Mouse (Mus musculus): ENCODE data around the gene Sstr5. TPM values are rescaled to one million over a fixed set of nuclear protein-coding genes. Genes with fewer than 3 reads are reported as not detected.

The Sstr5 gene
- polyA plus RNA-seq (2014; fragmentation: Nextera tagmentation; extraction: Ambion mirVana), result 0.84 and 1.0 TPM in 2 replicates

DNA sequence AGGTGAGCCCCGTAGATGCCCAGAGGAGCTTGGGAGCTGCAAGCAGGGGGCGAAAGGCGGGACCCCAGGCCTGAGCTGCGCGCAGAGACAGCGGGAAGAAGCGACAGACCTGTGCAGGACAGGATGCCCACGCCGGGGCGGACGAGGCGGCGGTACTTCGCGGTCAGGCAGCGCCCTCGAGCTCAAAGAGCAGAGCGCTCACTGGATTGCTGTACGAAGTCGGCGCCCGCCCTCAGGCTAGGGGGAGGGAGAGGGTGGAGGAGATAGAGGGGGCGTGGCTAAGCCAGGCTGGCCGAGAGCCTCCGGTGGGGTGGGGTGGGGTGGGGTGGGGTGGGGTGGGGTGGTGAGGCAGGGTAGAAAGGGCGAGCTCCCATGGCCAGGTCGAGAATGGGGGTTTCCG is at the start of gene Sstr5:
TSS of gene Sstr5 (minus strand) at position 276 of the 400 bp plus-strand sequence.
- no peak within 1 kb of the TSS for H3K27ac ChIP-seq (ENCODE audit: low read depth, low read length)
- under 1% methylated on average over 20 of the region's 28 CpGs for WGBS (ENCODE audit: insufficient replicate concordance)
- H3K4me2 ChIP-seq, result peak within 1 kb of the TSS; percentile 52
- peaks cover 3% of the 10 kb centered on the region for H3K4me1 ChIP-seq (ENCODE audit: control insufficient read depth, insufficient read depth, low read length)
- H3K36me3 ChIP-seq (ENCODE audit: control insufficient read depth, insufficient read depth, low read length), result no peaks in the 10 kb centered on the region
- peaks cover 33% of the 10 kb centered on the region for H3K27me3 ChIP-seq (ENCODE audit: control insufficient read depth, insufficient read depth, low read length)
- H3K9ac ChIP-seq (ENCODE audit: low read depth, low read length), result peak within 1 kb of the TSS; percentile 6; the same call in 1 of the 2 replicates
- peak within 1 kb of the TSS; percentile 15 for H3K4me3 ChIP-seq (ENCODE audit: low read depth, low read length)
- H3K9me3 ChIP-seq (replicated peaks; ENCODE audit: control insufficient read depth, low read length), result no peaks in the 10 kb centered on the region
- ATAC-seq (replicated peaks; ENCODE audit: insufficient number of reproducible peaks, low FRiP score, low TSS enrichment), result no peak

DNA sequence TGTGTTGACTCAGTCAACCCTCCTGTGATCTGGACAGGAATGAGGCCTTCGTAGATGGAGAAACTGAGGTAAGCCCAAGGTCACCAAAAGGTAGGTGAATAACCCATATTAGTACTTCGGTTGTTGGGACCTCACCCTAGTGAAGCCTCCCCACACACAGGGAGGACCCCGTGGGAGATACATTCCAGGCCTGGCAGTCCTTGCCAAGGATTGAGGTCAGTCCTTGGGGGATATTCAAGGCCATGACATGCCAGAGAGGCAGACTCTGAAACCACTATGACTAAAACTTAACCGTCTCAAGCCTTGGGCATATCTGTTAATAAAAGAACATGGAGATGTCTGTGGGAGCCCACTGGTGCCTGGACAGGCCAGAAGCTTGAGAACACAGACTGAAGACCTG is 44.7 kb upstream of the Sstr5 start:
- WGBS (ENCODE audit: insufficient replicate concordance), result 82% methylated on average over 4 of the region's 4 CpGs
- H3K9ac ChIP-seq (ENCODE audit: low read depth, low read length), result no peak overlapping the region
- no peak for ATAC-seq (replicated peaks; ENCODE audit: insufficient number of reproducible peaks, low FRiP score, low TSS enrichment)
- no peak overlapping the region for H3K4me3 ChIP-seq (ENCODE audit: low read depth, low read length)
- H3K4me1 ChIP-seq (ENCODE audit: control insufficient read depth, insufficient read depth, low read length), result peaks cover 14% of the 10 kb centered on the region
- H3K27me3 ChIP-seq (ENCODE audit: control insufficient read depth, insufficient read depth, low read length), result no peaks in the 10 kb centered on the region
- no peaks in the 10 kb centered on the region for H3K9me3 ChIP-seq (replicated peaks; ENCODE audit: control insufficient read depth, low read length)
- H3K4me2 ChIP-seq, result no peak overlapping the region
- H3K36me3 ChIP-seq (ENCODE audit: control insufficient read depth, insufficient read depth, low read length), result no peaks in the 10 kb centered on the region
- no peak overlapping the region for H3K27ac ChIP-seq (ENCODE audit: low read depth, low read length)

DNA sequence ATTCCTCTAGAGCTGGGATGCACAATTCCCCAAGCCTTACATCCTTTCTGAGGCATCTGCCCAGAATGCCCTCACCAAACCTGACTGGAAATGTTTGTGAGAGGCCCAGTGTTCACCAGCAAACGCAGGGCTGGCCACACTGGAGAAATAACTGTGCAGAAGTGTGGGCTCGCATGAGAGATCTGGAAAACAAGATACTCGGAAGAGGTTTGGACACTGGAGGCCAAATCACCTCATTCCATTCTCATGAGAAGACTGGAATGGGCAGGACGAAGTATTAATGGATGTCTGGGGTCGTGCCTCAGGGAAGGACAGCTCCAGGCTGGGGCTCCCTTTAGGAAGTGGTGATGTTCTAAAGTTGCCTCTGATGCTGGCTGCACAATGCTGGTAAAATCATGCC is 43.6 kb upstream of the Sstr5 start:
- no peak overlapping the region for H3K4me2 ChIP-seq
- no peak overlapping the region for H3K27ac ChIP-seq (ENCODE audit: low read depth, low read length)
- 67% methylated on average over 5 of the region's 5 CpGs for WGBS (ENCODE audit: insufficient replicate concordance)
- H3K9ac ChIP-seq (ENCODE audit: low read depth, low read length), result no peak overlapping the region
- no peaks in the 10 kb centered on the region for H3K27me3 ChIP-seq (ENCODE audit: control insufficient read depth, insufficient read depth, low read length)
- no peaks in the 10 kb centered on the region for H3K9me3 ChIP-seq (replicated peaks; ENCODE audit: control insufficient read depth, low read length)
- no peak overlapping the region for H3K4me3 ChIP-seq (ENCODE audit: low read depth, low read length)
- ATAC-seq (replicated peaks; ENCODE audit: insufficient number of reproducible peaks, low FRiP score, low TSS enrichment), result no peak
- no peaks in the 10 kb centered on the region for H3K36me3 ChIP-seq (ENCODE audit: control insufficient read depth, insufficient read depth, low read length)
- peaks cover 14% of the 10 kb centered on the region for H3K4me1 ChIP-seq (ENCODE audit: control insufficient read depth, insufficient read depth, low read length)

DNA sequence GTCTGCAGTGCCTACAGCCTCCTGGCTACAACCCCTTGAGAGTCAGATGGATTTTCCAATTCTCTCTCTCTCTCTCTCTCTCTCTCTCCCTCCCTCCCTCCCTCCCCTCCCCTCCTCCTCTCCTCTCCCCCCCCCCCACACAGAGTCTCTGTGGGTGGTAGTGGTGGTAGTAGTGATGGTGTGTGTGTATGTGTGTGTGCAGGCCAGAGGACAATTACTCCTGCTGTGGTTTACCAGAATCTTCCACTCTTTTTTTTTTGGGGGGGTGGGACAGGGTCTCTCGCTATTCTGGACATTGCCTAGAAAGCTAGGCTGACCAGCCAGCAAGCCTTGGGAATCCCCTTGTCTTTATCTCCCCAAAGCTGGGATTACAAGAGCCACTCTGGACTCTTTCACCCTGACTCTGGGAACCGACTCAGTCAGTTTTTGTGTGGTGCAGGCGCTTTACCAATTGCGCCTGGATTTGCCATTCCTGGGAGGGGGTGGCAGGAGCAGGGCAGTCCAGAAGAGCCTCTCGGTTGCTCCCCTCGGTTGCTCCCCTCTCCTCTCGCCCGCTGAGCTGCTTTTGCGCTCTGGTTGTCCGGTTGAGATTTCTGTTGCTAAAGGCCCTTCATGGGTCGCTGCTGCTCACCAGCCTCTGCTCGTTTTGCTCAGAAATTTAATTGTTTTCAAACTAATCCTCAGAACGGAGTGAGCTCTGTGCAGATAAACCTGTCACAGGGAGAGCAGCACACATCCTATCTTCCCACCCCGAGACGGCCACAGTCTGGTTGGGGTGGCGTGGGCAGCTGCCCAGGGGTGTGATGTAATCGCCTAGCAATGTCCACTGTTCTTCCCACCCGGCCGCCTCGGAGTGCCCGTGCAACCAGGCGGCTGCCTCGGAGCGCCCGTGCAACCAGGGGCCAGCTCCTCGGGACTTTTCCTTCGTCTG is 42.1 kb upstream of the Sstr5 start:
- H3K4me2 ChIP-seq, result peak overlapping the region; percentile 54
- H3K27me3 ChIP-seq (ENCODE audit: control insufficient read depth, insufficient read depth, low read length), result no peaks in the 10 kb centered on the region
- 27% methylated on average over 27 of the region's 27 CpGs for WGBS (ENCODE audit: insufficient replicate concordance)
- H3K4me1 ChIP-seq (ENCODE audit: control insufficient read depth, insufficient read depth, low read length), result peaks cover 14% of the 10 kb centered on the region
- H3K9me3 ChIP-seq (replicated peaks; ENCODE audit: control insufficient read depth, low read length), result no peaks in the 10 kb centered on the region
- ATAC-seq (replicated peaks; ENCODE audit: insufficient number of reproducible peaks, low FRiP score, low TSS enrichment), result peak; percentile 68; the same call in 1 of the 2 replicates
- peak overlapping the region; percentile 52 for H3K9ac ChIP-seq (ENCODE audit: low read depth, low read length)
- H3K4me3 ChIP-seq (ENCODE audit: low read depth, low read length), result peak overlapping the region; percentile 8; the same call in 1 of the 2 replicates
- H3K27ac ChIP-seq (ENCODE audit: low read depth, low read length), result peak overlapping the region; percentile 73
- no peaks in the 10 kb centered on the region for H3K36me3 ChIP-seq (ENCODE audit: control insufficient read depth, insufficient read depth, low read length)

DNA sequence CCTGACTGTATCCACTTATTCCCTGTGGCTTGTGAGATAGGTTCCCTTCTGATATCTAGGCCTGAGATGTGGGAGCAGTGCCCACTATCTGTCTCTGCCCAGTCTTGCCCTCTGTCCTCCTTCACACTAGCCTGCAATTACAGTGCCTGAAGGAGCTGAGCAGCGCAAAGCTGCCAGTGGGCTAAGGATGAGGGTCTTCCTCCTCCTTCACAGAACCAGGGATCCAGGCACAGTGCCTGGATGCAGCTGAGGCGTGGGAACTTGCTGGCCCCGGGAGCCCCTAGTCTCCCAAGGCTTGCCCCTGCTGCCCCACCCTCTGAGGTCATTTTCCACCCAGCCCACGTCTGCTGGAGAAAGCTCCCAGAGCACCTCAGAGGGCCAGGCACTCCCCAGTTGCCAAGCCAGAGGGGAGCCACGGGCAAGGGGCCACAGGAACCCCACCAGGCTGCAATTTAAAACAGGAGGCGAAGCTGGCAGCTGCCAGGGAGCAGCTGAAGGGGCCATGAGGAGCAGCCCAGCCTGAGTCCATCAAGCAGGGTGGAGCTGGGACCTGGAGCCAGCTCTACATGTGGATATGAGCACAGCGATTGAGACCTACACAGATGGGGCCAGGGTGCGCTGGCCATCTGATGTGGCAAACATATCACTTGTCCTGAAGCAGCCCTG is 33.4 kb upstream of the Sstr5 start:
- no peak overlapping the region for H3K4me3 ChIP-seq (ENCODE audit: low read depth, low read length)
- no peak for ATAC-seq (replicated peaks; ENCODE audit: insufficient number of reproducible peaks, low FRiP score, low TSS enrichment)
- H3K9ac ChIP-seq (ENCODE audit: low read depth, low read length), result no peak overlapping the region
- no peak overlapping the region for H3K27ac ChIP-seq (ENCODE audit: low read depth, low read length)
- H3K4me2 ChIP-seq, result no peak overlapping the region
- 63% methylated on average over 8 of the region's 8 CpGs for WGBS (ENCODE audit: insufficient replicate concordance)
- no peaks in the 10 kb centered on the region for H3K4me1 ChIP-seq (ENCODE audit: control insufficient read depth, insufficient read depth, low read length)
- no peaks in the 10 kb centered on the region for H3K36me3 ChIP-seq (ENCODE audit: control insufficient read depth, insufficient read depth, low read length)
- no peaks in the 10 kb centered on the region for H3K9me3 ChIP-seq (replicated peaks; ENCODE audit: control insufficient read depth, low read length)
- H3K27me3 ChIP-seq (ENCODE audit: control insufficient read depth, insufficient read depth, low read length), result no peaks in the 10 kb centered on the region; the same call in 1 of the 2 replicates

DNA sequence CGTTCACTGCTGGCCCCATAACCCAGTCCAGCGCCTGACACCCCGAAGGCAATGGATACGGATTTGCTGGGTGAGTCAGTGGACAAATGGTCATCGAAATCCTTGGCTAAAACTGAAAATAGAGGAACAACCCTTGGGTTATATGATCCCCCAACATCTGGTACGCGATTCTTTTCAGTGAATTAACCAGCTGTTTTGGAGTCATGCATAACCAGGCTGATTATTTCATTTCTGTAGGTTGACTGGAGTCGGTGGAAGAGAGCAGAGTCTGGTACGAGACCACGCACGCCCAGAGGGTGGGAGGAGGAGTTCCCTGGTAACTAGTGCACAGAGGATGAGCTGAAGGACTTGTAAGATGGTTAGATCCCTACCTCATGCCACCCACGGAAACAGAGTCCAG is 25.0 kb upstream of the Sstr5 start:
- Histone ChIP-seq H3K36me3 (ENCODE audit: control insufficient read depth, insufficient read depth, low read length) (no peaks in the 10 kb centered on the region), H3K4me3 (ENCODE audit: low read depth, low read length) (no peak overlapping the region), H3K27me3 (ENCODE audit: control insufficient read depth, insufficient read depth, low read length) (peaks cover 6% of the 10 kb centered on the region; the same call in 1 of the 2 replicates), H3K9me3 (replicated peaks; ENCODE audit: control insufficient read depth, low read length) (no peaks in the 10 kb centered on the region), H3K27ac (ENCODE audit: low read depth, low read length) (no peak overlapping the region), H3K9ac (ENCODE audit: low read depth, low read length) (no peak overlapping the region), H3K4me1 (ENCODE audit: control insufficient read depth, insufficient read depth, low read length) (peaks cover 7% of the 10 kb centered on the region; the same call in 1 of the 2 replicates), H3K4me2 (no peak overlapping the region)
- no peak for ATAC-seq (replicated peaks; ENCODE audit: insufficient number of reproducible peaks, low FRiP score, low TSS enrichment)
- WGBS (ENCODE audit: insufficient replicate concordance), result 82% methylated on average over 12 of the region's 12 CpGs

DNA sequence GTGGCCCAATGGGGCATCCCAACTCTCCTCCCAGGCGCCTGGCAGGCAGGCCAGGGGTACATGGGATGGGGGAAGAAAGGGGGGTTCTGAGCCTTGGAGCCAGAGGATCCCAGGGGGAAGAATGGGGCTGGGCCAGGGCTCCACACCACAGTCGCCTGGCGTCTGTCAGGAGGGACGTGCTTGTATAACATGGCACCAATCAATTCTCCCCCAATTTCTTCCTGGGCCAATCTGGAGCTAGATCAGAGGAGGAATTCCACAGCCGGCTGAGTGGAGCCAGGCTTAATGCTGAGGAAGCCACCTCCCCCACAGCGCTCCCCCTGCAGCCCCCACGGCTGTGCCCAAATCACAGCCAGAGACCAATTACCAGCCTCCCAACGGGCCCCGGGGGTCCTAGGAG is 23.4 kb upstream of the Sstr5 start:
- Histone ChIP-seq H3K36me3 (ENCODE audit: control insufficient read depth, insufficient read depth, low read length) (no peaks in the 10 kb centered on the region), H3K4me1 (ENCODE audit: control insufficient read depth, insufficient read depth, low read length) (peaks cover 17% of the 10 kb centered on the region), H3K4me3 (ENCODE audit: low read depth, low read length) (no peak overlapping the region), H3K9ac (ENCODE audit: low read depth, low read length) (no peak overlapping the region), H3K27ac (ENCODE audit: low read depth, low read length) (no peak overlapping the region), H3K27me3 (ENCODE audit: control insufficient read depth, insufficient read depth, low read length) (peaks cover 6% of the 10 kb centered on the region), H3K9me3 (replicated peaks; ENCODE audit: control insufficient read depth, low read length) (no peaks in the 10 kb centered on the region), H3K4me2 (no peak overlapping the region)
- no peak for ATAC-seq (replicated peaks; ENCODE audit: insufficient number of reproducible peaks, low FRiP score, low TSS enrichment)
- WGBS (ENCODE audit: insufficient replicate concordance), result 30% methylated on average over 9 of the region's 9 CpGs

DNA sequence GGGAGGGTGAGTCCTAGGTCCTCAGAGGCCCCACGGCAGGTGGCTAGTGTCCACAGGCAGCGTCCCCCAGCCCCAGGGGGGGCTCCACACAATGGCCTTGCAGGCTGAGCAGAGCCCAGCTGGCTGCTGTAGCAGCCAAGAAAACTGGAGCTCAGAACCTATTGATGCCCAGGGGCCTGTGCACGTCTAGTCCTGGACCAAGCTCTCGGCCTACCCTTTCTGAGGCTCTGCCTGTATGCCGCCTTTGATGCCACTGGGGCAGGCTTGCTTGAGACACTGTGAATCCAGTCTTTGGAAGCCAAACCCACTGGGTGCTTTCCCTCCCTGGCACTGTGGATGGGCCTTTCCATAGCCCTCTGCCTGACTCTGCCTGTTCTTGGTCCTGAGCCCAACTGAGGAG is 22.4 kb upstream of the Sstr5 start:
- ATAC-seq (replicated peaks; ENCODE audit: insufficient number of reproducible peaks, low FRiP score, low TSS enrichment), result no peak
- Histone ChIP-seq H3K36me3 (ENCODE audit: control insufficient read depth, insufficient read depth, low read length) (no peaks in the 10 kb centered on the region), H3K4me1 (ENCODE audit: control insufficient read depth, insufficient read depth, low read length) (peaks cover 17% of the 10 kb centered on the region), H3K4me2 (no peak overlapping the region), H3K27me3 (ENCODE audit: control insufficient read depth, insufficient read depth, low read length) (peaks cover 6% of the 10 kb centered on the region; the same call in 1 of the 2 replicates), H3K9ac (ENCODE audit: low read depth, low read length) (no peak overlapping the region), H3K4me3 (ENCODE audit: low read depth, low read length) (no peak overlapping the region), H3K9me3 (replicated peaks; ENCODE audit: control insufficient read depth, low read length) (no peaks in the 10 kb centered on the region), H3K27ac (ENCODE audit: low read depth, low read length) (no peak overlapping the region)
- 78% methylated on average over 5 of the region's 5 CpGs for WGBS (ENCODE audit: insufficient replicate concordance)
